Mouse (Mus musculus): ENCODE measurements at regions not wholly inside any gene's neighbourhood (a gene's known extent, or its start where the extent isn't known, plus 50 kb on each side); places are given as distances from the start of the nearest gene placed in this dataset.

DNA sequence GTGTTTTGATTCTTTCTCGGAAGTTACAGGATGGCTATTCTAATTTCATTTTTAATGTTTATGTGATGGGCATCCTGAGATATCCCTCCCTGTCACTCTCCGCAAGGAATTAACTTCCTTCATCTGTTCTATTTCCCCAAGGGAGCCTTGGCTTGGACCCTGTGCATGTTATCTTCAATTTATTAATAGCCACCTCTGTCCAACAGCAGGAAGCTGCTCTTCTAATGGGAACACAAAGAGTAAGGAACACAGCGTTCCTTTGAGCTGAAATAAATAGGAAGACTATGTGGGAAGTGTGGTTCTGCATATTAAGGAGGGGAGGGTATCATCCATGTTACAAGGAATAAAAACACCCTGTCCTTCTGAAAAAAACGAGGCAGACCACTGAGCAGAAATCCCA, 119.4 kb upstream of the Dap start:
- TF ChIP-seq CTCF (IDR thresholded peaks at IDR 0.05; ENCODE audit: insufficient read depth, low read depth, low read length) = no peak
- TF ChIP-seq POLR2A (IDR thresholded peaks at IDR 0.05; ENCODE audit: insufficient read depth, low read depth, low read length) = no peak
